Mouse (Mus musculus) limb, embryonic 10.5 days (tissue): Measurements from ENCODE around the gene Tmem265. TPM values are rescaled to one million over a fixed set of nuclear protein-coding genes. Genes with fewer than 3 reads are reported as not detected.

Experiments used
- DNase-seq: peaks from one replicate; pipeline ENCODE4 v3.0.0-alpha.2; 2017; ENCODE audit warnings: low spot score
- H3K27ac ChIP-seq: fragments of 300-500 bp; sonication (generic); 2 replicates; pipeline ENCODE4 v1.5.1; 2016; ENCODE audit warnings: mild to moderate bottlenecking
- H3K27me3 ChIP-seq: fragments of 300-500 bp; sonication (generic); 2 replicates; pipeline ENCODE4 v1.6.1; 2016; ENCODE audit warnings: low read depth, mild to moderate bottlenecking; ENCODE audit not compliant: poor library complexity, severe bottlenecking
- H3K36me3 ChIP-seq: fragments of 300-500 bp; sonication (generic); 2 replicates; pipeline ENCODE4 v1.6.1; 2016; ENCODE audit warnings: mild to moderate bottlenecking, moderate library complexity
- H3K4me1 ChIP-seq: fragments of 300-500 bp; sonication (generic); 2 replicates; pipeline ENCODE4 v1.6.1; 2016
- H3K4me3 ChIP-seq: fragments of 300-500 bp; sonication (generic); 2 replicates; pipeline ENCODE4 v1.5.1; 2016; ENCODE audit warnings: mild to moderate bottlenecking, moderate library complexity
- H3K9me3 ChIP-seq: fragments of 300-500 bp; sonication (generic); replicated peaks from 2 replicates; pipeline ENCODE4 v1.6.1; 2016; ENCODE audit warnings: mild to moderate bottlenecking
- WGBS: fragments of 180-500 bp; shearing (Covaris S2); methylation state at CpG from one replicate; pipeline ENCODE4 v1.1.7; 2016; 5-methylcytosine and 5-hydroxymethylcytosine counted together
- polyA plus RNA-seq: library from polyadenylated mRNA; unstranded; fragments of >200 nt; fragmentation: Nextera tagmentation; extraction: Ambion mirVana; gene quantifications from 2 replicates; pipeline ENCODE4 v1.2.1, GENCODE M21; 2016

Tmem265 gene
- 3.1 and 4.1 TPM in 2 replicates for polyA plus RNA-seq

DNA sequence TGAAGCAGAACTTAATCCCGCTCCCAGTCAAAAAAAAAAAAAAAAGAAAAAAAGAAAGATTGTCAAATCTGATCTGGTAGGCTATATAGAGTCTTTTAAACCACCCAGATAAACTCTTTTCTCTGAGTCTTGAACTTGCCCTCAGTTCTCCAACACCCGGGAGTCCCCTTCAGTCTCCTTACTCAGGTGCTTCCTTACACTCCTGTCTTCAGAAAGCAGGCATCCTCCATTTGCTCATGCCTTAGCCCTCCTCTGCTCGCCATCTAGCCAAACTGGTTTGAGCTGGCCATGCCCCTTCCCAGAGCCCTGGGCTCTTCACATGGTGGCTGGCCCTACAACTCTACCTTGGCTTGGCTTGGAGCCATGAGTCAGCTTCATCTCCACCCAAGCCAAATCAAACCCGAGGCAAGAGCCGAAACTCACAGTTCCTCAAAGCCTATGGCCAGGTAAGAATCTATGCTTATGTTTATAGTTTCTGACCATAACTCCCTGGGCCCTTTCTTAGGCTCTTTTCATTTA lies at the start of gene Tmem265:
Gene Tmem265, plus strand, starts transcription at position 51 of the 519 bp plus-strand sequence.
- 92% methylated on average over 5 of the region's 5 CpGs for WGBS
- no peak for DNase-seq
- H3K4me1 ChIP-seq: no peaks in the 10 kb centered on the region
- no peak within 1 kb of the TSS for H3K27ac ChIP-seq
- peaks cover 95% of the 10 kb centered on the region for H3K36me3 ChIP-seq
- no peak within 1 kb of the TSS for H3K4me3 ChIP-seq
- no peaks in the 10 kb centered on the region for H3K9me3 ChIP-seq
- no peaks in the 10 kb centered on the region for H3K27me3 ChIP-seq

GRCm38 (mm10) chr7:127511808-127512230 lies 49.4 kb upstream of the Tmem265 start, which contains the start of gene Srcap:
Gene Srcap, plus strand, starts transcription at chr7:127511983.
- DNase-seq: peak; percentile 96
- Histone ChIP-seq H3K36me3 (peaks cover 37% of the 10 kb centered on the region), H3K9me3 (no peaks in the 10 kb centered on the region), H3K4me3 (peak within 1 kb of the TSS; percentile 86), H3K27ac (peak within 1 kb of the TSS; percentile 99), H3K4me1 (peaks cover 22% of the 10 kb centered on the region), H3K27me3 (no peaks in the 10 kb centered on the region)
- WGBS: under 1% methylated on average over 37 of the region's 37 CpGs

DNA sequence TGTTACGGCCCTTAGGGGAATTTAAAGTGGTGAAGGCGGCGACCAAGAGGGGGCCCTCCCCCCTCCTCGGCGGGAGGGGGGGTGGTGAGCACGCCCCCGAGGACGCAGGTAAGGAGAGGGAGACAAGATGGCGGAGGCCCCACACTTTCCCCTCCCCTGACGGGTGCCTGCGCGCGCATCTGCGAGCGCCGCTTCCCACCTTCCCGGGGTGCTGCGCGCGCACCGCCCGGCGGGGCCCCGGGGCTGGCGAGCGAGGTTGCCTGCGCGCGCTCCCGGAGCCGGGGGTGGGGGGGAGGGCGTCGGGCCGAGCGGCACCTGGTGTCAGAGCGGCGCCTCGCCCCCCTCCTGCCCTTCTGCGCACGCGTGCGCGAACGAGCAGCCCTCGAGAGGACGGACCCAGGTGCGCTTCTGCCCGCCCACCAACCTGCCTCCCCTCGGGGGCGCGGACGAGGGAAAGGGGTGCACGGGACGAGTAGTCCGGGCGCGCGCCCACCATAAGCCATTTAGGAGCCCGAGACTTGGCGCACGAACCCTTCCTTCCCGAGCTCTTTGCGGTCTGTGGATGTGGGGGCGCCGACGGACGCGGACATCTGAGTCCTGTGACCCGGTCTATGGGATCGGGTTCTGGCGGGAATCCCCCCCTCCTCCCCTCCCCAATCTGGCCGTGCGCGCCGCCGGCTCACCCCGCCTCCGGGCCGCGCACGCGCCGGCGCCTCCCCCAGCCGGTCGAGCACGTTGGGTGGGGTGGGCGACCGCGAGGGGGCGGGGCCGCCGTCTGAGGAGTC lies 48.8 kb upstream of the Tmem265 start:
- Histone ChIP-seq H3K36me3 (peaks cover 43% of the 10 kb centered on the region), H3K27me3 (no peaks in the 10 kb centered on the region)
- WGBS: under 1% methylated on average over 86 of the region's 93 CpGs

GRCm38 (mm10) chr7:127513016-127513390 lies 48.2 kb upstream of the Tmem265 start:
- no peaks in the 10 kb centered on the region for H3K9me3 ChIP-seq
- H3K4me1 ChIP-seq: peaks cover 22% of the 10 kb centered on the region
- peaks cover 49% of the 10 kb centered on the region for H3K36me3 ChIP-seq
- H3K27ac ChIP-seq: peak overlapping the region; percentile 99
- peak overlapping the region; percentile 86 for H3K4me3 ChIP-seq
- no peak for DNase-seq
- H3K27me3 ChIP-seq: no peaks in the 10 kb centered on the region
- 47% methylated on average over 8 of the region's 8 CpGs for WGBS

More for the DNA sequence above, 48.8 kb upstream of the Tmem265 start:
- Histone ChIP-seq H3K4me3 (peak overlapping the region; percentile 86), H3K27ac (peak overlapping the region; percentile 99), H3K4me1 (peaks cover 22% of the 10 kb centered on the region), H3K9me3 (no peaks in the 10 kb centered on the region)
- DNase-seq: peak; percentile 96

DNA sequence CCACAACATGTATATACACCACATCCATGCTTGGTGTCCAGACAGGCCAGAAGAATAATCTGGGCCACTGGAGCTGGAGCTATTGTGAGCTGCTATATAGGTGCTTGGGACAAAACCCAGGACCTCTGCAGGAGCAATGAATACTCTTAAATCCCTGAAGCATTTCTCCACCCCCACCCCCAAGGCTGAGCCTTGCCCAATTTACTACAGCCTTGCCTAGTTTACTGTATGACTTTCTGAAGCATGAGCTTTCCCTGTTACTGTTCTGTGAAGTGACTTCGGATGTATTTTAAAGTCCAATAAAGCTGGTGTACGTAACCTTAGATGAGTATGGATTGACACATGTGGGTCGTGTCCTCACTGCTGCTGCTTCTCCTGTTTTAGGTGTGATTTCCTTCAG lies 47.4 kb upstream of the Tmem265 start:
- Histone ChIP-seq H3K27me3 (no peaks in the 10 kb centered on the region), H3K9me3 (no peaks in the 10 kb centered on the region), H3K4me3 (peak overlapping the region; percentile 86), H3K4me1 (peaks cover 22% of the 10 kb centered on the region), H3K27ac (no peak overlapping the region), H3K36me3 (peaks cover 57% of the 10 kb centered on the region)
- WGBS: 93% methylated on average over 3 of the region's 3 CpGs
- DNase-seq: no peak

GRCm38 (mm10) chr7:127515846-127516245 lies 45.3 kb upstream of the Tmem265 start:
- no peak overlapping the region for H3K27ac ChIP-seq
- no peaks in the 10 kb centered on the region for H3K9me3 ChIP-seq
- H3K4me3 ChIP-seq: no peak overlapping the region
- H3K4me1 ChIP-seq: peaks cover 22% of the 10 kb centered on the region
- DNase-seq: no peak
- peaks cover 77% of the 10 kb centered on the region for H3K36me3 ChIP-seq
- no peaks in the 10 kb centered on the region for H3K27me3 ChIP-seq
- 94% methylated on average over 7 of the region's 7 CpGs for WGBS

DNA sequence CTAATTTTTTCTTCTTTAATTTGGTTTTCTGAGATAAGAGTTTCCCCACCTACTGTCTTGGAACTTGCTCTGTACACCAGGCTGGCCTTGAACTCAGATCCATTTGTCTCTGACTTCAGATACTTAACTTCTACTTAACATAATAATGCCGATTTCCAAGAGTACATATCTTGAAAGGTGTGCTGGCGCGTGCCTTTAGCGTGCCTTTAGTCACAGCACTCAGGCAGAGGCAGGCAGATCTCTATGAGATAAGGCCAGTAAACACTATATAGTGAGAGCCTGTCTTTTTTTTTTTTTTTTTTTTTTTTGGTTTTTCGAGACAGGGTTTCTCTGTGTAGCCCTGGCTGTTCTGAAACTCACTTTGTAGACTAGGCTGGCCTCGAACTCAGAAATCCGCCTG lies 44.8 kb upstream of the Tmem265 start:
- Histone ChIP-seq H3K27me3 (no peaks in the 10 kb centered on the region), H3K36me3 (peaks cover 82% of the 10 kb centered on the region), H3K27ac (no peak overlapping the region), H3K4me1 (peaks cover 17% of the 10 kb centered on the region), H3K4me3 (no peak overlapping the region), H3K9me3 (no peaks in the 10 kb centered on the region)
- no peak for DNase-seq
- WGBS: 98% methylated on average over 6 of the region's 7 CpGs

DNA sequence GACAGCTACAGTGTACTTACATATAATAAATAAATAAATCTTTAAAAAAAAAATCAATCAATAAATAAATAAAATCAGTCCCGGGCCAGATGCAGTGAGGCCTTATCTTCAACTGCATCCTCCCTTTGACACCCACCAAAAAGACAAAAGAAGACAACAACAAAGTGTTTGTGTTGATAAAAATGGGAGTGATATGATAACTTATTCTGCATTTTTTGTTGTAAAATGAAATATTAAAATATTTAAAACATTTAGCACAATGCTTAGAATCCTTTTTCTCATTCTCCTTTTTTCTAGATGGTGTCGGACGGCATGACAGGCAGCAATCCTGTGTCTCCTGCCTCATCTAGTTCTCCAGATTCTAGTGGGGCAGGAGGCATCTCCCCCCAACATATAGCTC lies 41.9 kb upstream of the Tmem265 start, which contains the start of gene Gm42715:
Gene Gm42715, plus strand, starts transcription at position 301 of the 400 bp plus-strand sequence.
- peaks cover 98% of the 10 kb centered on the region for H3K36me3 ChIP-seq
- no peaks in the 10 kb centered on the region for H3K27me3 ChIP-seq
- no peak for DNase-seq
- H3K27ac ChIP-seq: no peak within 1 kb of the TSS
- no peak within 1 kb of the TSS for H3K4me3 ChIP-seq
- no peaks in the 10 kb centered on the region for H3K4me1 ChIP-seq
- WGBS: 94% methylated on average over 3 of the region's 3 CpGs
- no peaks in the 10 kb centered on the region for H3K9me3 ChIP-seq

- Histone ChIP-seq H3K4me1 (no peaks in the 10 kb centered on the region), H3K27ac (no peak overlapping the region), H3K4me3 (no peak overlapping the region), H3K36me3 (peaks cover 100% of the 10 kb centered on the region), H3K9me3 (no peaks in the 10 kb centered on the region), H3K27me3 (no peaks in the 10 kb centered on the region; the same call in 1 of the 2 replicates)
- DNase-seq: no peak
- WGBS: 94% methylated on average over 3 of the region's 3 CpGs
These were observed 19.5 kb upstream of the Tmem265 start for GRCm38 (mm10) chr7:127541671-127542070.

DNA sequence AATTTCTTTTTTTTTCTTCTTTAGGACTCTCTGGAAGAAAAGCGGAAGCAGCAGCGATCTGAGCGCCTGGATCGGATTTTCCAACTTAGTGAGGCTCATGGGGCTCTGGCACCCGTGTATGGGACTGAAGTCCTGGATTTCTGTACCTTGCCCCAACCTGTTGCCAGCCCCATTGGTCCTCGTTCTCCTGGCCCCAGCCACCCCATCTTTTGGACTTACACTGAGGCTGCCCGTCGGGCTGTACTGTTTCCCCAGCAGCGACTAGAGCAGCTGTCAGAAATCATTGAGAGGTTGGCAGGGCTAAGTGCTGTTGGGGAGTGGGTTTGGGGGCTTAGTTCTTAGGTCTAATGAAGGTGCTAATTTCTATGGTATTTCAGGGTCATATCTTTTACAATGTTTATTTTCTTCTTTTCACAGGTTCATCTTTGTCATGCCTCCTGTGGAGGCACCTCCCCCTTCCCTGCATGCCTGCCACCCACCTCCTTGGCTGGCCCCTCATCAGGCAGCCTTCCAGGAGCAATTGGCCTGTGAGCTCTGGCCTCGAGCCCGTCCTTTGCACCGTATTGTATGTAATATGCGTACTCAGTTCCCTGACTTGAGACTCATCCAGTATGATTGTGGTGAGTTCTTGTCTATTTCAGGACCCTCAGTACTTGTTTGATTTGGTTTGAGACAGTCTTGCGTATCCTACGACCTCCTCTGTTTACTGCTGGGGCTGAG lies 11.9 kb upstream of the Tmem265 start:
- WGBS: 92% methylated on average over 15 of the region's 15 CpGs
- no peaks in the 10 kb centered on the region for H3K9me3 ChIP-seq
- H3K27ac ChIP-seq: no peak overlapping the region
- no peak for DNase-seq
- peaks cover 96% of the 10 kb centered on the region for H3K36me3 ChIP-seq
- no peaks in the 10 kb centered on the region for H3K4me1 ChIP-seq
- H3K27me3 ChIP-seq: no peaks in the 10 kb centered on the region
- no peak overlapping the region for H3K4me3 ChIP-seq

- peaks cover 96% of the 10 kb centered on the region for H3K36me3 ChIP-seq
- no peaks in the 10 kb centered on the region for H3K9me3 ChIP-seq
- H3K4me1 ChIP-seq: no peaks in the 10 kb centered on the region
- H3K4me3 ChIP-seq: no peak overlapping the region
- WGBS: 97% methylated on average over 8 of the region's 8 CpGs
- no peak for DNase-seq
- no peak overlapping the region for H3K27ac ChIP-seq
- H3K27me3 ChIP-seq: no peaks in the 10 kb centered on the region
These were observed 9.6 kb upstream of the Tmem265 start for GRCm38 (mm10) chr7:127551558-127551957.

GRCm38 (mm10) chr7:127560580-127560979 lies 610 bp upstream of the Tmem265 start:
- no peak overlapping the region for H3K4me3 ChIP-seq
- no peak overlapping the region for H3K27ac ChIP-seq
- peaks cover 95% of the 10 kb centered on the region for H3K36me3 ChIP-seq
- no peak for DNase-seq
- H3K4me1 ChIP-seq: no peaks in the 10 kb centered on the region
- no peaks in the 10 kb centered on the region for H3K27me3 ChIP-seq
- H3K9me3 ChIP-seq: no peaks in the 10 kb centered on the region
- WGBS: 92% methylated on average over 11 of the region's 11 CpGs
